Mouse (Mus musculus) neural tube, embryonic 15.5 days (tissue): ENCODE measurements around the gene Trappc1. TPM values are rescaled to one million over a fixed set of nuclear protein-coding genes. Genes with fewer than 3 reads are reported as not detected.

Experiments used
- ATAC-seq: fragments of 200-750 bp; cut with Nextera tagmentation; 2 replicates; pipeline ENCODE4 v1.8.0; 2017; ENCODE audit warnings: mild to moderate bottlenecking, moderate TSS enrichment, moderate library complexity; ENCODE audit not compliant: low FRiP score
- H3K27ac ChIP-seq: fragments of 300-500 bp; sonication (generic); replicated peaks from 2 replicates; pipeline ENCODE4 v1.5.1; 2015; ENCODE audit warnings: mild to moderate bottlenecking, inconsistent platforms
- H3K27me3 ChIP-seq: fragments of 300-500 bp; sonication (generic); replicated peaks from 2 replicates; pipeline ENCODE4 v1.6.1; 2015; ENCODE audit warnings: inconsistent platforms
- H3K36me3 ChIP-seq: fragments of 300-500 bp; sonication (generic); 2 replicates; pipeline ENCODE4 v1.6.1; 2015; ENCODE audit warnings: inconsistent platforms
- H3K4me1 ChIP-seq: fragments of 300-500 bp; sonication (generic); 2 replicates; pipeline ENCODE4 v1.6.1; 2015; ENCODE audit warnings: inconsistent platforms
- H3K4me2 ChIP-seq: fragments of 300-500 bp; sonication (generic); 2 replicates; pipeline ENCODE4 v1.6.1; 2015; ENCODE audit warnings: inconsistent platforms, mild to moderate bottlenecking, moderate library complexity
- H3K4me3 ChIP-seq: fragments of 300-500 bp; sonication (generic); replicated peaks from 2 replicates; pipeline ENCODE4 v1.5.1; 2015; ENCODE audit warnings: mild to moderate bottlenecking, inconsistent platforms
- H3K9ac ChIP-seq: fragments of 300-500 bp; sonication (generic); replicated peaks from 2 replicates; pipeline ENCODE4 v1.6.1; 2015; ENCODE audit warnings: mild to moderate bottlenecking, inconsistent platforms
- H3K9me3 ChIP-seq: fragments of 300-500 bp; sonication (generic); replicated peaks from 2 replicates; pipeline ENCODE4 v1.6.1; 2016; ENCODE audit warnings: inconsistent platforms
- WGBS: fragments of 180-500 bp; shearing (Covaris S2); methylation state at CpG from one replicate; pipeline ENCODE4 v1.1.7; 2015; ENCODE audit warnings: mixed read lengths; 5-methylcytosine and 5-hydroxymethylcytosine counted together
- polyA plus RNA-seq: library from polyadenylated mRNA; unstranded; fragments of >200 nt; fragmentation: Nextera tagmentation; extraction: Ambion mirVana; gene quantifications from 2 replicates; pipeline ENCODE4 v1.2.1, GENCODE M21; 2015

Trappc1 gene
- polyA plus RNA-seq, result 186 and 201 TPM in 2 replicates

DNA sequence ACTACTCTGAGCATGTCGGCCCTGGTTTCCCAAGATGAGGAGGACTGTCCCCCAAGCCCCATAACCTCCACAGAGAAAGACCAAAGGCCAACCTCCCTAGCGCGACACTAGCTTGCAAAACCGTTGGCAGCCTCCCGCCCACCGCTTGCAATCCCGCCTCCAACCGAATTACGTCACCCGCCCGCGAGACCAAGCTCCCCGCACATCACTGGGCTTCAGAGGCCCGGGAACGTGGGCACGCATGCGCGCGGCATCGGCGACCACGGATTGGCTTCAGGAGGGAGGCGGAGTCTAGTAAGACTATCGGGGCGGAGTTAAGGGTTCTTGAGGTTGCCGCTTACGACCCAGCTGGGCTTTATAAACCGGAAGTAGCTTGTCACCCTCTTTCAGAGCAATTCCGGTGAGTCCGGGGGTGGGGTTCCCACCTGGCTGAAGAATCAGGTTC is at the start of gene Trappc1, which contains the start of gene Cntrob:
Gene Trappc1 (plus strand): TSS at position 314 of the 445 bp plus-strand sequence.
Gene Cntrob (minus strand): TSS at position 109 of the 445 bp plus-strand sequence.
- peaks cover 8% of the 10 kb centered on the region for H3K27me3 ChIP-seq
- H3K4me3 ChIP-seq, result peak within 1 kb of the TSS; percentile 66
- peaks cover 11% of the 10 kb centered on the region for H3K36me3 ChIP-seq
- WGBS, result under 1% methylated on average over 30 of the region's 30 CpGs
- H3K9me3 ChIP-seq, result no peaks in the 10 kb centered on the region
- peak within 1 kb of the TSS; percentile 75 for H3K9ac ChIP-seq
- H3K4me2 ChIP-seq, result peak within 1 kb of the TSS; percentile 84
- ATAC-seq, result peak; percentile 95
- peak within 1 kb of the TSS; percentile 92 for H3K27ac ChIP-seq
- H3K4me1 ChIP-seq, result peaks cover 58% of the 10 kb centered on the region

DNA sequence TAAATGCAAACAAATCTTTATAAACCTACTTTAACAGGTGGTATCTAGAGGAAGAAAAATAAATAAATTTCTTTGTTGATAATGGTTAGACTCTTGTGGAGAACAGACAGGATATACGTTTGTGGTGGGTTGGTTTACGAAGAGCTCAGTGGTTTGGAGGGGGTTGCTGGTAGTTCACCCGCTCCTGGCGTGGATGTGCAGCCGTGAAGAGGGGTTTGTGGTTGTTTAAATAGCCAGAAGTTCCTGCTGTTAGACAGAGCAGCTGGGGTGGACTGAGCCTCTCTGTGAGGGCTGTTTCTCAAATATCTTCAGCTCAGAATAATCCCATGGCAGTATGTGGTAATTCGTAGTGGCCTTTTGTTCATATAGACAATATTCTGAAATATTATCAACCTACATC is 48.1 kb upstream of the Trappc1 start:
- H3K4me3 ChIP-seq, result no peak overlapping the region
- H3K27me3 ChIP-seq, result no peaks in the 10 kb centered on the region
- H3K27ac ChIP-seq, result no peak overlapping the region
- no peaks in the 10 kb centered on the region for H3K36me3 ChIP-seq
- no peak overlapping the region for H3K9ac ChIP-seq
- no peak for ATAC-seq
- no peak overlapping the region for H3K4me2 ChIP-seq
- 83% methylated on average over 6 of the region's 6 CpGs for WGBS
- no peaks in the 10 kb centered on the region for H3K9me3 ChIP-seq
- 0 out of 2 replicates have a peak, but pooled peaks cover 3% of the 10 kb centered on the region for H3K4me1 ChIP-seq

DNA sequence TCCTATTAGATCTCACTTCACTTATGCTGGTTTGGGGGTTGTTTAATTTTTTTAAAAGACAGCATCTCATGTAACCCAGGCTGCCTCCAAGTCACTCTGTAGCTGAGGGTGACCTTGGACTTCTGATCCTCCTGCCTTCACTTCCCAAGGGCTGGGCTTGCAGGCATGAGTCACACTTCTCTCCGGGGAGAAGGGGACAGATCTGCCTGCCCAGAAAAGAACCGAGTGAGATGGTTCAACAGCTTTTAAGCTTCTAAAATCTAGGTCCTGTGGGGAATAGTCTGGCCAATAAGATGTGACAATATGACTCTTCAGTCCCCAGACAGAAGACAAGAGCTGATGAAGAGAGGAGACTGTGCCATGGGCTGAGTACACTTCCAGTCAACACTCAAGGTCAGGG is 47.7 kb upstream of the Trappc1 start:
- Histone ChIP-seq H3K27me3 (no peaks in the 10 kb centered on the region), H3K36me3 (no peaks in the 10 kb centered on the region), H3K9ac (no peak overlapping the region), H3K4me1 (0 out of 2 replicates have a peak, but pooled peaks cover 3% of the 10 kb centered on the region), H3K9me3 (no peaks in the 10 kb centered on the region), H3K4me3 (no peak overlapping the region), H3K27ac (no peak overlapping the region), H3K4me2 (no peak overlapping the region)
- ATAC-seq, result no peak
- WGBS, result 66% methylated on average over 2 of the region's 2 CpGs

DNA sequence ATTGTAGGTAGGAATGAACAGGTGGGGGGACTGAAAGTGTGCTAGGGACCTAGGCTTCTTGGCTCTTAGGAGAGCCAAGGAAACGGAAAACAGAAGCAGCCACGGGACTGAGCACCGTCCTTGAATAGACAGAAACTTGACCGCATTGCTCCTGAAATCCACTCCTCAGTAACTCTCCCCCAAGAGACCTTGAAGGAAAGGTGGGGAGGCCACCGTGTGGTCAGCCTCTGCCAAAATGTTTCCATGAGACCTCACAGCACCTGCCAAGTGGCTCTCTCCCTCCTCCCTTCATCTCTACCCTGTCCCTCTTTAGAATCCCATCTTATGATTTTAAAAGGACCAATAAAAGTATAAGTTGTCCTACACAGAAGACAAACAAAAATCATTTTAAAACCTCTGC is 46.5 kb upstream of the Trappc1 start:
- ATAC-seq, result no peak
- 0 out of 2 replicates have a peak, but pooled peaks cover 3% of the 10 kb centered on the region for H3K4me1 ChIP-seq
- 70% methylated on average over 5 of the region's 5 CpGs for WGBS

DNA sequence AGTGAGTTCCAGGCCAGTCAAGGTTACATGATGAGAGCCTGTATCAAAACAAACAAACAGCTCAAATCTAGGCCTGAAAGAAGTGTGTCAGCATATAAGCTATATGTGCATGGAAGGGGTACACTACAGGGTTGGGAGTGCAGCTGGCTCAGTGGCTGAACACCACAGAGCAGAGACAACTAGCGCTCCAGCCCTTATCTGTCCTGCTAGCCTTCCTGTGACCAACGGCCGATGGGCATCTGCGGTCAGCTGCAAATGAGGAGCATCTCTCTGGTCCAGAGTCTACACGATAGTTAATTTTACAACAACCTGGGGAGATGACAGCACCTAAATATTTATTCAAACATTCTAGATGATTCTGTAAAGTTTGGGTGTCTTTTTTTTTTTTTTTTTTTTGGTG is 32.7 kb upstream of the Trappc1 start:
- over 99% methylated on average over 5 of the region's 5 CpGs for WGBS
- H3K4me3 ChIP-seq, result no peak overlapping the region
- ATAC-seq, result no peak
- no peaks in the 10 kb centered on the region for H3K4me1 ChIP-seq
- no peaks in the 10 kb centered on the region for H3K27me3 ChIP-seq
- no peak overlapping the region for H3K27ac ChIP-seq
- H3K9ac ChIP-seq, result no peak overlapping the region
- H3K4me2 ChIP-seq, result no peak overlapping the region
- H3K9me3 ChIP-seq, result no peaks in the 10 kb centered on the region
- H3K36me3 ChIP-seq, result no peaks in the 10 kb centered on the region

More for the DNA sequence above, 46.5 kb upstream of the Trappc1 start:
- H3K27ac ChIP-seq, result no peak overlapping the region
- H3K27me3 ChIP-seq, result no peaks in the 10 kb centered on the region
- no peak overlapping the region for H3K9ac ChIP-seq
- H3K4me3 ChIP-seq, result no peak overlapping the region
- H3K9me3 ChIP-seq, result no peaks in the 10 kb centered on the region
- H3K36me3 ChIP-seq, result no peaks in the 10 kb centered on the region
- H3K4me2 ChIP-seq, result no peak overlapping the region

DNA sequence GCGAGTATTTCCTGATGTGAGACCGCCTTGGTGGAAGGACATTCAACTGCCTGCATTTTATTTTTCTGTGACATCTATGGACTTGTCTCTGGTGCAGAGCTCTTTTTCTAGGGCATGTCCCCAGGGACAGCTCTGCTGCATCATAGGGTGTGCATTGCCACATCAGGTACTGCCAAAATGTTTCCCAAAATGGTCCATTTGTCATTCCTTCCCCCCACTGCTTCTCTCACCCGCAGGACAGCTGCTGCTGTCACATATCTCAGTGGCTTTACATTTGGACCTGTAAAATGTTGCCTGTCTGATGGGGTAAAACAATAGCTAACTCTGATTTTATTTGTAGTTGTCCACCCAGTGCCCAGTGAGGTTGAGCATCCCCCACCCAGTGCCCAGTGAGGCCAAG is 28.5 kb upstream of the Trappc1 start:
- Histone ChIP-seq H3K27me3 (no peaks in the 10 kb centered on the region), H3K4me2 (no peak overlapping the region), H3K9ac (no peak overlapping the region), H3K4me1 (no peaks in the 10 kb centered on the region), H3K4me3 (no peak overlapping the region), H3K36me3 (peaks cover 17% of the 10 kb centered on the region), H3K9me3 (no peaks in the 10 kb centered on the region), H3K27ac (no peak overlapping the region)
- 90% methylated on average over 3 of the region's 3 CpGs for WGBS
- no peak for ATAC-seq

DNA sequence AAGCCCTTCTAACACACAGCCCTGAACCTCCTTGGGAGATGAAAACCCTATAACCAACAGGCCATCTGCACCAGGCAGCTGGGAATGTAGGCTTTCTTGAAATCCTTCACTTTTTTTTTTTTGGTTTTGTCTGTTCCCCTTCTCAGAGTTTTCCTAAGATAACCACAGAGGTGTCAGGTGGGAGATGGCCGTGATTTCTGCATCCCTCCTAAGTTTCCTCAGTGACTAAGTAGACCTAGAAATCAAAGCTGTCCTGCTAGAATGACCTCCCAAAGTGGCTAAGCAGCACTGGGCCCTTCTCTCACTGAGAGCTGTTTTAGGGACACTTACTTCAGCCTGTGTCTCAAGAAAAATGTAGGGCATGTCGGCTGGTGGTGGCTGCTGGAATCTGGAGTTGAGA is 26.0 kb upstream of the Trappc1 start:
- Histone ChIP-seq H3K9me3 (no peaks in the 10 kb centered on the region), H3K4me2 (no peak overlapping the region), H3K27ac (no peak overlapping the region), H3K27me3 (no peaks in the 10 kb centered on the region), H3K4me1 (no peaks in the 10 kb centered on the region), H3K9ac (no peak overlapping the region), H3K4me3 (no peak overlapping the region), H3K36me3 (peaks cover 34% of the 10 kb centered on the region)
- WGBS, result 92% methylated on average over 2 of the region's 2 CpGs
- ATAC-seq, result no peak

DNA sequence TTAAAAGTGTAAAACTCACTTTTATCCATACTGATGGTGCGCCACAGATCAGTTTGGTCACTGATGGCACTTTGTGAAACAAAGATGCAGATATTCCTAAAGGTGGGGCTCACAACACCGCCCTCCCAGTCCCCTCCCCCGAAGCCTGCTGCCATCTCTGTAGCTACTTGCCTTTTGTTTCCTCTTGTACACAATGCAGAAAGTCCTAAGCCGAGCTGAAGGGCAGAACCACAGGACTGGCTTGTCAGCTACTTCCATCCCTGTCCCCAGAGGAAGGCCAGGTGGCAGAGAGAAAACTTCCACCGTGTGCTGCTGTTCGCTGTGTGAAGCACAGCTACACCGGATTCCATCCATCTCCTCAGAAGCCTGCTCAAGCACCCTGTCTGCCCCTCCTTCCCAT is 25.5 kb upstream of the Trappc1 start:
- no peak overlapping the region for H3K27ac ChIP-seq
- no peaks in the 10 kb centered on the region for H3K27me3 ChIP-seq
- ATAC-seq, result no peak
- 79% methylated on average over 7 of the region's 7 CpGs for WGBS
- no peak overlapping the region for H3K4me3 ChIP-seq
- H3K36me3 ChIP-seq, result peaks cover 38% of the 10 kb centered on the region
- H3K4me1 ChIP-seq, result no peaks in the 10 kb centered on the region
- H3K9me3 ChIP-seq, result no peaks in the 10 kb centered on the region
- no peak overlapping the region for H3K9ac ChIP-seq
- H3K4me2 ChIP-seq, result no peak overlapping the region

DNA sequence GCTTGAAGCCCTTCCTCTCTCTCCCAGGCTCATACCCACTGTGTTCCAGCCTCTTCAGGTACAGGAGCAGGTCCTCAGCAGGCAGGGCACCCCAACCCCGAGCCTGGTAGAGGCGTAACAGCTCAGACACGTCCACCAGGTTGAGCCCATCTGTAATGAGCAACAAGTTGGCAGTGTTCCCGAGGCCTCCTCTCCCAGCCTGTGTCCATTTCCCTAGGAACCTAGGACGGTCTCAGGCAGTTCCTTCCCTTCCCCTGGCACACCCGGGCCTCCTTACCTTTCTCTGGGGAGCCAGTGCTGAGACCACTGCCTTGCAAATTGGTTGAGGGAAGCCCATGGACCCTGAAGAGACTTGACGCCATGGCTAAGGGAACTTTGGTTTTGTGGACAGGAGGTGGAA is 21.0 kb upstream of the Trappc1 start:
- H3K27ac ChIP-seq, result no peak overlapping the region
- H3K4me3 ChIP-seq, result no peak overlapping the region
- 88% methylated on average over 7 of the region's 7 CpGs for WGBS
- no peak for ATAC-seq
- no peak overlapping the region for H3K9ac ChIP-seq
- H3K4me1 ChIP-seq, result no peaks in the 10 kb centered on the region
- H3K4me2 ChIP-seq, result no peak overlapping the region
- peaks cover 75% of the 10 kb centered on the region for H3K36me3 ChIP-seq
- H3K27me3 ChIP-seq, result no peaks in the 10 kb centered on the region
- H3K9me3 ChIP-seq, result no peaks in the 10 kb centered on the region

DNA sequence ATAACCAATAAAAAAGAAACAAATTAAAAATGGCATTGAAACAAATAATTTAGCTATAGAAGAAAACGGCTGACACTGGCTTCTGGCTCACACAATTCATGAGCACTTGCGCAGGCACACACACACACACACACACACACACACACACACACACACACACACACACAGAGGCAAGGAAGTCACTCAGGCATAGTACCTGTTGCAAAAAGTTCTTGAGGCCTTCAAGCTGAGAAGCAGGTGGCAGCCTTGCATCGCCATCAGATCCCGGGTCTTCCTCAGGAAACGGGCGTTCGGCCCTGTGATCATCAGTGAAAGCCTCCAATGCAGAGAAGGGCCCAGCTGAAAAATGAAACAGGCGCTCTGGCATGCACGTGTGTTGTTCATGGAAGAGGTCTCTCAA is 18.5 kb upstream of the Trappc1 start:
- H3K4me3 ChIP-seq, result no peak overlapping the region
- H3K9ac ChIP-seq, result no peak overlapping the region
- no peaks in the 10 kb centered on the region for H3K27me3 ChIP-seq
- H3K4me1 ChIP-seq, result no peaks in the 10 kb centered on the region
- 87% methylated on average over 9 of the region's 9 CpGs for WGBS
- H3K27ac ChIP-seq, result no peak overlapping the region
- no peak overlapping the region for H3K4me2 ChIP-seq
- peaks cover 77% of the 10 kb centered on the region for H3K36me3 ChIP-seq
- no peaks in the 10 kb centered on the region for H3K9me3 ChIP-seq
- ATAC-seq, result no peak

DNA sequence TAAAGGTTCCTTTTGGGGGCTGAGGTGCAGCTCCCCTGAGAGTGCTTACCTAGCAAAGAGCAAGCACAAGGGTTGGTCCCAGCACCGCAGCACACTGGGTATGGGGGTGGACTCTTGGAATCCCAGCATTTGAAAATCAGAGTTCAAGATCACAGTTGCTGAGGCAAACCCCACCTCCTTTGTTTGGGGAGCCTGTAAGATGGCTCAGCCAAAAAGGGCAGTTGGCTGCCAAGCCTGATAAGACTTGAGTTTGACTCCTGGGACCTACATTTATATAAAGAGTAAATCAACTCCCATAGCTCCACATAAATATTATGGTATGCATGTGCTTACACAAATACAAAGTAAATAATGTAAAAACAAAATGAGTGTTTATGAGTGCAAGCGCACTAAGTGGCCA is 17.7 kb upstream of the Trappc1 start:
- 98% methylated on average over 2 of the region's 2 CpGs for WGBS
- no peaks in the 10 kb centered on the region for H3K9me3 ChIP-seq
- no peak overlapping the region for H3K4me2 ChIP-seq
- no peak overlapping the region for H3K4me3 ChIP-seq
- H3K27me3 ChIP-seq, result no peaks in the 10 kb centered on the region
- no peaks in the 10 kb centered on the region for H3K4me1 ChIP-seq
- no peak overlapping the region for H3K27ac ChIP-seq
- no peak for ATAC-seq
- peaks cover 83% of the 10 kb centered on the region for H3K36me3 ChIP-seq
- H3K9ac ChIP-seq, result no peak overlapping the region

DNA sequence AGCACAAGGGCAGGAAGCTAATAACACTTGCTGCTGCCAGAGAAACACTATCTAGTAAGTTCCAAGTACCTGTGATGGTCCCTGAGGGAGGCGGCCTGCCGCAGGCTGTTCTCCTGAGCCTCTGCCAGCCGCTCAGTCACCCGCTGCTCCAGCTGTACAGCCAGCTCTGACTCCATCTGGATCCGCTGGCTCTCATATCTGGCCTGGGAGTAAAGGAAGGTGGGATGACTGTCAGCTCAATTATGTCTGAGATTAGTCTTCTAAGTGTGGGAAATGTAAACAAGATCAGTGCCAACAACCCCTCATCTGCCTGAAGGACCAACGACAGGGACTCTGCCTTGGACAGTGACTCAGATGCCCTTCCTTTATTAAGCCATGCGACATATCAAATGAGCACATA is 12.5 kb upstream of the Trappc1 start:
- WGBS, result 64% methylated on average over 7 of the region's 7 CpGs
- no peak overlapping the region for H3K9ac ChIP-seq
- H3K4me2 ChIP-seq, result no peak overlapping the region
- ATAC-seq, result no peak
- H3K27ac ChIP-seq, result no peak overlapping the region
- no peaks in the 10 kb centered on the region for H3K27me3 ChIP-seq
- H3K9me3 ChIP-seq, result no peaks in the 10 kb centered on the region
- H3K36me3 ChIP-seq, result peaks cover 62% of the 10 kb centered on the region
- no peaks in the 10 kb centered on the region for H3K4me1 ChIP-seq
- H3K4me3 ChIP-seq, result no peak overlapping the region

DNA sequence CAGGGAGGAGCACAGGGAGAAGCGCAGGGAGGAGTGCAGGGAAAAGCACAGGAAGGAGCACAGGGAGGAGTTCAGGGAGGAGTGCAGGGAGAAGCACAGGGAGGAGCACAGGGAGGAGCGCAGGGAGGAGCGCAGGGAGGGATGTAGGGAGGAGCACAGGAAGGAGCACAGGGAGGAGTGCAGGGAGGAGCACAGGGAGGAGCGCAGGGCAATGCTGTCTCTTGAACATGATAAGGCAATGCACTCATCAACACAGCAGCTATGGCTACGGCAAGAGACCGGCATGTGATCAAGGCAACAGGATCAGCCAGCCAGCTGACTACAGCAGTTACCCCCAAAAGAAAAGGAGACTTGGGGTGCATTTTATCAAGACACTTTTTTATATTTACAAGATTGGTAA is 7.4 kb upstream of the Trappc1 start:
- H3K4me1 ChIP-seq, result peaks cover 8% of the 10 kb centered on the region; the same call in 1 of the 2 replicates
- H3K9ac ChIP-seq, result no peak overlapping the region
- 97% methylated on average over 6 of the region's 6 CpGs for WGBS
- no peak overlapping the region for H3K4me2 ChIP-seq
- H3K36me3 ChIP-seq, result peaks cover 34% of the 10 kb centered on the region
- H3K4me3 ChIP-seq, result no peak overlapping the region
- no peaks in the 10 kb centered on the region for H3K27me3 ChIP-seq
- H3K9me3 ChIP-seq, result no peaks in the 10 kb centered on the region
- no peak overlapping the region for H3K27ac ChIP-seq
- no peak for ATAC-seq
